Mouse (Mus musculus) embryonic facial prominence, embryonic 15.5 days (tissue): Measurements from ENCODE around the gene Bag2. TPM values are rescaled to one million over a fixed set of nuclear protein-coding genes. Genes with fewer than 3 reads are reported as not detected.

ENCODE experiments used
- ATAC-seq: fragments of 200-750 bp; cut with Nextera tagmentation; 2 replicates; pipeline ENCODE4 v1.8.0; 2017; ENCODE audit warnings: low read depth, moderate TSS enrichment; ENCODE audit not compliant: insufficient number of reproducible peaks, low FRiP score, low TSS enrichment
- H3K27ac ChIP-seq: fragments of 300-500 bp; sonication (generic); replicated peaks from 2 replicates; pipeline ENCODE4 v1.5.1; 2015; ENCODE audit warnings: mild to moderate bottlenecking, inconsistent platforms
- H3K27me3 ChIP-seq: fragments of 300-500 bp; sonication (generic); 2 replicates; pipeline ENCODE4 v1.6.1; 2015; ENCODE audit warnings: inconsistent platforms
- H3K36me3 ChIP-seq: fragments of 300-500 bp; sonication (generic); 2 replicates; pipeline ENCODE4 v1.6.1; 2015; ENCODE audit warnings: mild to moderate bottlenecking, inconsistent platforms
- H3K4me1 ChIP-seq: fragments of 300-500 bp; sonication (generic); 2 replicates; pipeline ENCODE4 v1.6.1; 2015; ENCODE audit warnings: inconsistent platforms
- H3K4me2 ChIP-seq: fragments of 300-500 bp; sonication (generic); replicated peaks from 2 replicates; pipeline ENCODE4 v1.6.1; 2015; ENCODE audit warnings: mild to moderate bottlenecking, inconsistent platforms
- H3K4me3 ChIP-seq: fragments of 300-500 bp; sonication (generic); replicated peaks from 2 replicates; pipeline ENCODE4 v1.5.1; 2015; ENCODE audit warnings: mild to moderate bottlenecking, inconsistent platforms
- H3K9ac ChIP-seq: fragments of 300-500 bp; sonication (generic); 2 replicates; pipeline ENCODE4 v1.6.1; 2015; ENCODE audit warnings: inconsistent platforms
- H3K9me3 ChIP-seq: fragments of 300-500 bp; sonication (generic); replicated peaks from 2 replicates; pipeline ENCODE4 v1.6.1; 2016; ENCODE audit warnings: inconsistent platforms
- whole genome bisulfite sequencing: fragments of 180-500 bp; shearing (Covaris S2); methylation state at CpG from one replicate; pipeline ENCODE4 v1.1.7; 2015; 5-methylcytosine and 5-hydroxymethylcytosine counted together
- polyA plus RNA-seq: library from polyadenylated mRNA; unstranded; fragments of >200 nt; fragmentation: Nextera tagmentation; extraction: Ambion mirVana; gene quantifications from 2 replicates; pipeline ENCODE4 v1.2.1, GENCODE M21; 2015

Bag2 gene
- polyA plus RNA-seq, 1 experiment from 2014 or later: 56.6 TPM

DNA sequence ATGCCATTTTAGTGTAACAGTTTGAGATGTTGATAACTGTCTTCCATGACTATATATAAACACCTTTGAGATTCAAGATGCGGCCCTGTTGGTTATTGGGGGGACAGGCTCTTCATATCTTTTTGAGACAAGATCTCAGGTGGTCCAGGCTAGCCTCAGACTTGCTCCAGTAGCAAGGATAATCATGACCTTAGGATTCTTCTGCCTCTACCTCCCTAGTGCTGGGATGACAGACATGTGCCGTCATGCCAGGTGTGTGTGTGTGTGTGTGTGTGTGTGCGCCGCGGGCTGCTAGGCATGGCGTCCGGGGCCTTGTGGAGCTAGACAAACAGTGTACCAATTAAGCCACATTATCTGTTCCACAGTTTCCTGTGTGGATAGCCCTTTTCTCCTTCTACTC lies 36.6 kb downstream of the Bag2 start:
- WGBS: 70% methylated on average over 7 of the region's 7 CpGs
- peaks cover 34% of the 10 kb centered on the region for H3K36me3 ChIP-seq
- no peak overlapping the region for H3K9ac ChIP-seq
- ATAC-seq: no peak
- H3K4me2 ChIP-seq: peak overlapping the region; percentile 63
- H3K27ac ChIP-seq: no peak overlapping the region
- peak overlapping the region; percentile 87 for H3K4me3 ChIP-seq
- H3K9me3 ChIP-seq: no peaks in the 10 kb centered on the region
- no peaks in the 10 kb centered on the region for H3K27me3 ChIP-seq
- H3K4me1 ChIP-seq: peaks cover 7% of the 10 kb centered on the region

DNA sequence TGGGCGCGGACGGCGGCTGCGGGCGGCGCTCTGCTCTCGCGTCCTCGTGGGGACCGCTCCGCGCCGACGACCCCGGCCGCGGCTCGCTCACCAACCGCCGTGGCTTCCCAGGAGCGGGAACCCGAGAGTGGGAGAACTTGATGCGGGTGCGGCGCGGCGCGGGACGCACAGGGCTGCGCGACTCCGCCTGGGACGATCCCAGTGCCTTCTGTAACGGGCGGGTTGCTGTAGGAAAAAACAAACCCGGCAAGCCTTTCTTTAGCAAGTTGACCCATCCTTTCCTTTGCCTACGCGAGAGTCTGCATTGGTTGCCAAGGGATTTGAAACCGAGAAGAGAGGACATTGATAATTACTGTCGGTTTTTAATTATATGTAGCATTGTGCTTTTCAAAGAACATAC lies 37.4 kb downstream of the Bag2 start:
- H3K4me3 ChIP-seq: peak overlapping the region; percentile 87
- H3K9ac ChIP-seq: peak overlapping the region; percentile 88
- no peaks in the 10 kb centered on the region for H3K27me3 ChIP-seq
- H3K9me3 ChIP-seq: no peaks in the 10 kb centered on the region
- H3K36me3 ChIP-seq: peaks cover 26% of the 10 kb centered on the region
- peak overlapping the region; percentile 95 for H3K27ac ChIP-seq
- ATAC-seq: peak; percentile 51; the same call in 1 of the 2 replicates
- peaks cover 7% of the 10 kb centered on the region for H3K4me1 ChIP-seq
- peak overlapping the region; percentile 63 for H3K4me2 ChIP-seq
- under 1% methylated on average over 41 of the region's 41 CpGs for WGBS

DNA sequence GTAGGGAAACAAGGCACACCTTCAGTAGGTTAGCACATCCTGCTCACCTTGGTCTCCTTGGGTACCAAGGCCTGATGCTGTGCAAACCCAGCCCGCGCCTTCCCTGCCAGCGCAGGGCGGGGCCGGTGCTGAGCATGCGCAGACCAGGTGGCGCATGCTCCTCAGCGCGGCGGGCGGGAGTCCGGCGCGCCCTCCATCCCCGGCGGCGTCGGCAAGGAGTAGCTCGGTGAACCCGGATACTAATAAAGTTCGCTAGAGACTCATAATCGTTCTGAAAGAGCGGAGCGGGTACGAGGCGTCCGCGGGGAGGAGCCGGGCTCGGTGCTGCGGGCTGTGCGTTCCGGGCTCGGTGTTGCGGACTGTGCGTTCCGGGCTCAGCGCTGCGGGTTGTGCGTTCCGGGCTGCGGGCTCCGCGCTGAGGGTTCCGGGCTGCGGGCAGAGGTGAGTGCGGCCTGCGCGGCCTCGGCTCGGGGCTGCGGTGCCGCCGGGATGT lies 37.8 kb downstream of the Bag2 start, which contains the start of gene Rab23:
Gene Rab23 (plus strand): TSS at position 155 of the 493 bp plus-strand sequence.
- peak within 1 kb of the TSS; percentile 88 for H3K9ac ChIP-seq
- ATAC-seq: peak; percentile 93
- no peaks in the 10 kb centered on the region for H3K9me3 ChIP-seq
- H3K4me3 ChIP-seq: peak within 1 kb of the TSS; percentile 87
- under 1% methylated on average over 54 of the region's 54 CpGs for WGBS
- H3K4me2 ChIP-seq: peak within 1 kb of the TSS; percentile 63
- H3K36me3 ChIP-seq: peaks cover 21% of the 10 kb centered on the region
- no peaks in the 10 kb centered on the region for H3K27me3 ChIP-seq
- H3K4me1 ChIP-seq: peaks cover 7% of the 10 kb centered on the region
- H3K27ac ChIP-seq: peak within 1 kb of the TSS; percentile 95

DNA sequence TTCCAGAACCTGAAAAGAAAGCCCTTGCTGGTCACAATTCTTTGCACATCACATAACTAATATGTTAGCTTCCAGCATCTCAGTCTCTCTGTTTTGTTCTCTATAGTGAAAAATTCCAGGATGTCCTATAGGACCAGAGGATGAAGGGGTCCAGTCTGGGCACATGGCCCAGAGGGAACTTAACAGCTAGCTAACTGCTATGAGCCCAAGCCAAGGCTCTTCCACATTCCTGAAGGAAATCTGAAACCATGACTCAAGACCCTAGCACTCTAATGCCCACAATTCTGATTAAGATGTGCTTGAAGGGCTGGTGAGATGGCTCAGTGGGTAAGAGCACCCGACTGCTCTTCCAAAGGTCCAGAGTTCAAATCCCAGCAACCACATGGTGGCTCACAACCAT lies 40.0 kb downstream of the Bag2 start:
- no peak overlapping the region for H3K9ac ChIP-seq
- ATAC-seq: no peak
- H3K27ac ChIP-seq: no peak overlapping the region
- H3K4me1 ChIP-seq: peaks cover 7% of the 10 kb centered on the region
- H3K4me2 ChIP-seq: no peak overlapping the region
- H3K27me3 ChIP-seq: no peaks in the 10 kb centered on the region
- 88% methylated on average over 1 of the region's 1 CpGs for whole genome bisulfite sequencing
- no peaks in the 10 kb centered on the region for H3K9me3 ChIP-seq
- no peak overlapping the region for H3K4me3 ChIP-seq
- H3K36me3 ChIP-seq: peaks cover 6% of the 10 kb centered on the region; the same call in 1 of the 2 replicates

DNA sequence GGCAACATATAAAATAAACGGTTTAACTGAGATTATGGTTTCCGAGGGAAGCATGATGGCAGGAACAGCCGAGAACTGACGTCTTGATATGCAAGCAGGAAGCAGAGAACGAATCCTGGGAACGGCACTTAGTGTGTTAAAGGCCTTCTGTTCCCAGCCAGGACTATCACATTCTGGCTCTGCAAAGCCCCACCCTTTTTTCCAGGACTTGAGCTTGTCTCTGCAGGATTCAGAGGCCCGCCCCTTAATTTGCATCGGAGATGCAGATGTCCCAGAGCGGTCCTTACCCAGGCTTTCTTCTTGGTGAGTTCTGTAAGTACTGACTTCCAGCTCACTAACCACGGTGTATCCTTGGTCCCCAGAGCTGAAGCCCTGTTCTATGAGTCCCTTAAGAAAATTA lies 42.8 kb downstream of the Bag2 start:
- no peak overlapping the region for H3K9ac ChIP-seq
- no peak overlapping the region for H3K4me2 ChIP-seq
- no peaks in the 10 kb centered on the region for H3K27me3 ChIP-seq
- H3K27ac ChIP-seq: no peak overlapping the region
- no peak overlapping the region for H3K4me3 ChIP-seq
- no peaks in the 10 kb centered on the region for H3K9me3 ChIP-seq
- WGBS: 9% methylated on average over 10 of the region's 10 CpGs
- ATAC-seq: no peak; the same call in 1 of the 2 replicates
- H3K4me1 ChIP-seq: peaks cover 2% of the 10 kb centered on the region; the same call in 1 of the 2 replicates
- H3K36me3 ChIP-seq: no peaks in the 10 kb centered on the region

DNA sequence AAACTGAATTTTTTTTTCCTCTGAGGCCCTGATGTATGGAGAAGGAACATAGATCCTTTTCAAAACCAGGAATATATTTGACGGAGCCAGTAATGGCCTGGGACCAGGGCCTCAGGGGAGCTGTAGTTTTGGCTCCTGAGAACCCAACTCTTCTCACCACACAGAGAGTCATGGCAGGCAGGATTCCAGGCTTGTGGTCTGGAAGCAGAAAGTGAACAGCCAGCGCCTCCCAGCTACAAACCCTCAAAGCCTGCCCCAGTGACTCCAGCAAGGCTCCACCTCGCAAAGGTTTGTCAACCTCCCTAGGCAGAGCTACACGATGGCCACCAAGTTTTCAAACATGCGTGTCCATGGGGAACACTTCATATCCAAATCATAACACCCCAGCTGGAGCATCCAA lies 45.6 kb downstream of the Bag2 start:
- ATAC-seq: no peak
- Histone ChIP-seq H3K4me3 (no peak overlapping the region), H3K36me3 (no peaks in the 10 kb centered on the region), H3K4me1 (no peaks in the 10 kb centered on the region), H3K27ac (no peak overlapping the region), H3K4me2 (no peak overlapping the region), H3K9me3 (no peaks in the 10 kb centered on the region), H3K9ac (no peak overlapping the region), H3K27me3 (no peaks in the 10 kb centered on the region)
- WGBS: 79% methylated on average over 5 of the region's 5 CpGs

DNA sequence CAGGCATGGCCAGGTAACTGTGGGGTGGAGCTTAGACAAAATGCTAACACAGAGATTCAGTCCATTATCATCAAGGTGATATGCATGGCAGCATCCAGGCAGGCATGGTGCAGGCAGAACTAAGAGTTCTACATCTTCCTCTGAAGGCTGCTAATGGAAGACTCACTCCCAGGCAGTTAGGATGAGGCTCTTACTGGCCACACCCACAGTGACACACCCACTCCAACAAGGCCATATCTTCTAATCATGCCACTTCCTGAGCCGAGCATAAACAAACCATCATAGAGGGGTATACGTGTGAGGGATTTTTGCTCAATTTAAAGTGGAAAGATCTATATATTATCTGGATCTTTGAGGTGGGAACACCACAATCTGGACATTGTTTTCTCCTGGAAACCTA lies 48.0 kb downstream of the Bag2 start:
- Histone ChIP-seq H3K27me3 (no peaks in the 10 kb centered on the region), H3K4me2 (no peak overlapping the region), H3K9me3 (no peaks in the 10 kb centered on the region), H3K27ac (no peak overlapping the region), H3K36me3 (no peaks in the 10 kb centered on the region), H3K9ac (no peak overlapping the region), H3K4me1 (no peaks in the 10 kb centered on the region), H3K4me3 (no peak overlapping the region)
- ATAC-seq: no peak
- WGBS: 56% methylated on average over 2 of the region's 2 CpGs

DNA sequence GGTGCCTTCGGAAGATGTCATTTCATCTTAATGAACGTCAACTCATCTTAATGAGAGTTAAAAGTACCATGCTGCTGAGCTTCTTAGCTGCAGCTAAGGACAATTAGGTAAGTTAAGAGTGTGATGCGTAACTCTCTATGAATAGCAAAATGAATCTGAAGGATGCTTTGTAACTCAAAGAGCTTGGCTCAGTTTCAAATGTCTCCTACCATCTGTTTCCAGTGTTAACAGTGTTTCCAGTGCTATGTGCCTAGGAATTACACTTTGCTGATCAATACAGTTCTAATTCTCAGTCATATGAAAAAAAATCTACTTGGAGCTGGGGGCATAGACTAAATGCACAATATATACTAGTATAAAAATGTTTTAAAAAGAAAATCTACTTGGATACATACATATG lies 56.4 kb downstream of the Bag2 start:
- Histone ChIP-seq H3K4me1 (no peaks in the 10 kb centered on the region), H3K9me3 (no peaks in the 10 kb centered on the region), H3K27ac (no peak overlapping the region), H3K4me2 (no peak overlapping the region), H3K9ac (no peak overlapping the region), H3K4me3 (no peak overlapping the region), H3K36me3 (no peaks in the 10 kb centered on the region), H3K27me3 (no peaks in the 10 kb centered on the region)
- ATAC-seq: no peak
- 74% methylated on average over 3 of the region's 3 CpGs for WGBS

DNA sequence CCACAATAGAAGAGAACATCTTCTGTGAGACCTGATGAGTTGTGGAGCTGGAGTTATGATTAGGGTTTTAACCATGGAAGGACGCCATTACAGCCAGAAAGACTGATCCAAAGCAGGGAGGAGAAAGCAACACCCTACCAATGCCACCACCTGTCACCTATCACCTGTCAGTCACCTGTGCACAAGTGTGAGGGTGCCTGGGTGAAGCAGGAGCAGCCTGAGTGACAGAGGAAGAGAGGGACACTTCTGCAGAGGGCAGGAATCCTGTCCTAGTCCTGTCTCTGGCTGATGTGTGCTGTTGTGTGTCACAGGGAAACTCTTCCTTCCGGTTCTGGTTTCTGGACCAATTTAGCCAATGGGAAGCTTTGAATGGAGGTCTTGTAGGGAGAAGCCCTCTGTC lies 61.6 kb downstream of the Bag2 start:
- H3K27ac ChIP-seq: no peak overlapping the region

More for the DNA sequence above, 61.6 kb downstream of the Bag2 start:
- Histone ChIP-seq H3K9me3 (no peaks in the 10 kb centered on the region), H3K27me3 (no peaks in the 10 kb centered on the region), H3K9ac (no peak overlapping the region), H3K4me2 (no peak overlapping the region), H3K36me3 (no peaks in the 10 kb centered on the region), H3K4me3 (no peak overlapping the region), H3K4me1 (no peaks in the 10 kb centered on the region)
- 81% methylated on average over 2 of the region's 2 CpGs for WGBS
- no peak for ATAC-seq

Other genes with a start within 250 kb of the Bag2 start
- gene Prim2, start 88.0 kb downstream of the Bag2 start, polyA plus RNA-seq: 30.3 and 30.5 TPM in 2 replicates
- gene Rab23, start 37.9 kb downstream of the Bag2 start, polyA plus RNA-seq: 28.1 and 28.2 TPM in 2 replicates
- gene Zfp451, start 56.8 kb upstream of the Bag2 start, polyA plus RNA-seq: 23.7 and 25.4 TPM in 2 replicates
- 0.98 and 2.0 TPM in 2 replicates for gene Bend6, start 150.0 kb upstream of the Bag2 start, polyA plus RNA-seq
- gene Dst, start 150.4 kb upstream of the Bag2 start, polyA plus RNA-seq: 22.8 and 28.7 TPM in 2 replicates